Mouse (Mus musculus) right cerebral cortex, adult 18-20 months (tissue): Measurements from ENCODE around the gene Ms4a4b.
A peak's percentile ranks its signal among the peaks of the same experiment; 100 is the strongest.
"Not testable (repeated sequence)": the region's sequence is repeated elsewhere in the genome, so short reads cannot be mapped to it uniquely, and the experiment has no call there.

ENCODE experiments used
- DNase-seq: peaks from one replicate; pipeline ENCODE4 v3.0.0; 2022; ENCODE audit warnings: mixed read lengths

Ms4a4b gene

DNA sequence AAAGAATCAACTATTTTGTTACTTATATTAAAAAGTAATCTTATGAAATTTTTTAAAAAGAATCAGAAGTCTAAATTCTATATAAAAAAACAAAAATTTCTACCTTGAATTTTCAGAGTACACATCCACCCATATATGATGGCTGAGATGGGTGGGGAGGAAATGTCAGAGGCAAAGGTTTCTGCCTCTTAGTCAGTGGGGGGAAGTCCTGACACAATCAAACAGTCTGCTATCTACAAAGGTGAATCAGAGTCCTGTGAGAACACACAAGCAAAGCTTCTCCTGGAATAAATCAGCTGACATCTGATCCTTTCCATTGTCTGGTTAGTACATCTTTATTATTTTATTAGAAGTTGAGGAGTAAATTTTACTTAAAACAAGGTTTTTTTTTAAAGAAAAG is at the start of gene Ms4a4b:
Gene Ms4a4b (plus strand): TSS at position 216 of the 400 bp plus-strand sequence.
- DNase-seq, result no peak

- no peak for DNase-seq
Measured at GRCm38 (mm10) chr19:11395769-11396168, 47.6 kb upstream of the Ms4a4b start.

DNA sequence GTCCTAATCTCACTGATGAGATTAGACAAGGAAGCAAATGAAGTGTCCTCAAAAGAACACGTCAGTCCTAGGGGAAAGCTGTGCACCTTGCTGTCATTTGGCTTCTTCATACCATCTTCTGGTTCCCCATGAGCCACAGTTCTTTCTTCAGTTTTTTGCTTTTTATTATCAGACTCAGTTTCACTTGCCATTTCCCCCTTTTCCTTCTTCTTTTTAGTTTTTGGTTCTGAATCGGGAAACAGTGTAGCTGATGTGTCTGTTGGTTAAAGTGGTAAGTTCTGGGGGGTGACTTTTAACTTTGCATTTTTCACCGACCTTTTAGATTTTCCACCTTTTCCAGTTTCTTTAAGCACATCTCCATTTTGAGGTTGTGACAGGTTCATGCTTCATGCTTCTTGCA is 38.8 kb upstream of the Ms4a4b start, which contains the start of gene Ms4a4c:
Gene Ms4a4c (plus strand): TSS at position 244 of the 400 bp plus-strand sequence.
- no peak for DNase-seq

- DNase-seq, result no peak
Measured at GRCm38 (mm10) chr19:11407428-11407827, 35.9 kb upstream of the Ms4a4b start.

DNA sequence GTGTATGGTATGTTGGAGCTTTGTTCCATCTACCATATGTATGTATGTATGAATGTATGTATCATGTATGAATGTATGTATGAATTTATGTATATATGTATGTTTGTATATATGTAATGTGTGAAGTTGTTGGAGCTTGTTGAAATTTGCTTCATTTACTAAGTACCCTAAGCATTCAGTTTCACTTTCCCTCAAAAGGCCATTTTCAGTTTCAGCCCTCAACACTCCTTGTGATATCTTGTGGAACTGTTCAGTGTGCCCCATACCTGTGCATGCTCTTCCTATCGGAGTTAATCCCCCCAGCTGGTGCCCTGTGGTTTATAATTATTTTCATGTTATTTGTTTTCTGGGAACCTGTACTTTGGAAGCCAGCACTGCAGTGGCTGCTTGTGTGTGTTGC is 34.8 kb upstream of the Ms4a4b start:
- DNase-seq, result no peak

GRCm38 (mm10) chr19:11411640-11412039 is 31.7 kb upstream of the Ms4a4b start:
- no peak for DNase-seq

DNA sequence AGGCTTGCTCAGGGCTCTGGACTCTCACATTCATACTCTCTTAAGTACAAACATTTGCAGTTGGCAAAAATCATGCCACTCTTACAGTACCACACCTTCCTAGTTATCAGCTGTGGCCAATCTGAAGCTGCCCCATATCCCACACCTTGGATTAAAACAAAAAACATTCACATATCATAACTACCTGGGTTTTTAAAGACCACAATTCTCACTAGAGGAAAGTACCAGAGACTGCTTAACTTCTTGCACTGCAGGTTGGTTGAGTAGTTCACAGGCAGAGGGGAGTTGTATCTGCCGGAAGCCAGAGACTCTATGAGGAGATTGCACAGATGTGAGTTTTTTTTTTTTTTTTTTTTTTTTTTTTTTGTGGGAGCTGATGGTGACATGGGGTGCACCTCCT is 29.3 kb upstream of the Ms4a4b start:
- DNase-seq, result no peak

GRCm38 (mm10) chr19:11415581-11415980 is 27.8 kb upstream of the Ms4a4b start:
- DNase-seq, result no peak

GRCm38 (mm10) chr19:11418865-11419264 is 24.5 kb upstream of the Ms4a4b start:
- not testable (repeated sequence) for DNase-seq

DNA sequence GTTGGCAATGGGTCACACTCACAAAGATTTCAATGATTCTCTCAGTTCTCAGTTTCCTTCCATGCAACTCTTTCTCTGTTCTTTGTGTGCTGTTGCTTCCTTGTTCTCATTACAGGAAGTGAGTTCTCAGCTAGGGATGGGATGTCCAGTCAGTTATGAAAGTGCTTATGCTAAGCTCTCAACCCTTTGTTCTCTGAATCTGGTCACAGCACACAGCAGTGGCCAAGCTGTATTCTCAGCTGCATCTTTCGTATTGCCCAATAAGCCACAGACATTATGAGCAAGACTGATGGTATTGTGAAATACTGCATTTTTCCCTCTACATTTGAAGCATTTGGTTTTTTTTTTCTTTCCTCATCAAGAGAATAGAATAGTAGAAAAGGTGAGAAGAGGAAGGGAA is 12.1 kb upstream of the Ms4a4b start:
- DNase-seq, result not testable (repeated sequence)

GRCm38 (mm10) chr19:11435058-11435834 is 8.1 kb upstream of the Ms4a4b start:
- no peak for DNase-seq

GRCm38 (mm10) chr19:11443964-11444363 is 611 bp downstream of the Ms4a4b start:
- no peak for DNase-seq

- no peak for DNase-seq
Measured at GRCm38 (mm10) chr19:11447238-11447637, 3.9 kb downstream of the Ms4a4b start.

GRCm38 (mm10) chr19:11459041-11459440 is 15.7 kb downstream of the Ms4a4b start:
- not testable (repeated sequence) for DNase-seq

- not testable (repeated sequence) for DNase-seq
Measured at GRCm38 (mm10) chr19:11464795-11465194, 21.4 kb downstream of the Ms4a4b start.

DNA sequence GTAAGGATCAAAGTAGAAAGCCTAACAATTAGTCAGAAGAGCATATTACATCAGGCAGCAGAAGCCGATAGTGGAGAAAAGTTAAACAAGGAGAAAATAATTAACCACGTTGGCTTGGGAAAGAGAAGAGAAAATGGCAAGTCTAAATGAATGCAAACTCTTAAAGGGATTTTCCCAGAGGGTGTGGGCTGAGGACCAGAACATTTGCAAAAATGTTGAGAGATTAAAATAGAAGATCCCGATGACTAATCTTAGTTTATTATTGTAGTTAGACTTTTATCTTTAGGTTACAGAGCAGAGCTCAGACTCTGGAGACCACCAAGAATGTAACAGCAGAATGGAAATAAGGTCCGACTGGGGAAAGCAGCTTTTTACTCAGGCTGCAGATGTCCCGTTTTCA is 23.1 kb downstream of the Ms4a4b start:
- peak; percentile 4 for DNase-seq

- not testable (repeated sequence) for DNase-seq
Measured at GRCm38 (mm10) chr19:11468361-11468760, 25.0 kb downstream of the Ms4a4b start.

DNA sequence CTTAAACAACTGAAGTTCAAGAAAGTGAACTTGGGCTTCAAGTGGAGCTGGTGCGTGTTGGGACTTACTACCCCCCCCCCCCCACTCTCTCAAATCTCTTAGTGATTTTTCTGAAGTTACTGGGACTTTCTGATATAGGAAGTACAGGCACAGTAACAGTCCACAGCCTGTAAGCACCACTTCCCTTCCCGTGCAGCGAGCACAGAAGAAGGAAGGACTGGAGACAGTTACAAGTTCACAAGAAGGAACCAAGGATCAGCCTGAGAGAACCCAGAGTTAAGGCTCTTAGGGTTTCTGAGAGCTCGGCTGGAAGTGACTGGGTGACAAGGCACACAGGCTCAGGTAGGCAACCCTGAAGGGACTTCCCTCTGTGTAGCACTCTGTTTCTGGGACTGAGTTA is 25.9 kb downstream of the Ms4a4b start, which contains the start of gene Ms4a6c:
Gene Ms4a6c (plus strand): TSS at position 152 of the 400 bp plus-strand sequence.
- DNase-seq, result not testable (repeated sequence)

- DNase-seq, result no peak
Measured at GRCm38 (mm10) chr19:11479714-11480113, 36.4 kb downstream of the Ms4a4b start.

- no peak for DNase-seq
Measured at GRCm38 (mm10) chr19:11482684-11483083, 39.3 kb downstream of the Ms4a4b start.

DNA sequence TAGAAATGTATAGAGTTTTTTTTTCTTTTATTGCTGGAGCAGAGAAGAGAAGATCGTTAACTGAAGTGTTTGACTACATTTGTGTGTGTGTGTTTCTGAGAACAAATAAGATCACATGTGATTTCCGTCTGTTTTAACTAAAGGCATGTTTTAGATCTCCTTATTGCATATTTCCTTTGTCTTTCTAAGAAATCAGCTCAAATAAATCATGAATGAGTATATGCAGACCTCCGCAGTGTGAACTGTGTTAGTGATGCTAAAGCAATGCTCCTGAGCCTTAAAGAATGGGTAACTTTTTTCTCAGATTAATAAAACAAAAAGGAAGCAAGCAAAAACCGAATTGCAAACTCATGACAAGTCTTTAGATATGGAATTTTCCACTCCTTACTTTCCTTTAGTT is 40.6 kb downstream of the Ms4a4b start:
- no peak for DNase-seq

DNA sequence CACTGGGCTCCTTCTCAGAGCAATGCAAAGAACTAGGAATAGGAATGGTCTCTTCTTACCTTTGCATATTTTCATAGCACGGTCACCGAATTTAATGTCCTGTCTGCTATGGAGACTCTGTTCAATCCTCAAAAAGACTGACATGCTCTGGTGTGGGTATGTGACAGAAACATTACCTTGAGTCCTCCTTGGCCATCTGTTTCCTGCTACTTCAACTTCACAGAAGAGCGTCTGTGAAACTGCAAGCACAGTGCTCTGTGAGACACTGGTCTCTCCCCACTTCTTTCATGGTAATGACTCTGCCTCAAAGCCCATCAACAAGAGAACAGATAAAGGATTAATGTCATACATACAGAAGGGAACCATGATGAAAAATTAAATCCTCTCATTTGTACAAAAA is 41.0 kb downstream of the Ms4a4b start:
- DNase-seq, result peak; percentile 20

GRCm38 (mm10) chr19:11485266-11485665 is 41.9 kb downstream of the Ms4a4b start:
- no peak for DNase-seq

DNA sequence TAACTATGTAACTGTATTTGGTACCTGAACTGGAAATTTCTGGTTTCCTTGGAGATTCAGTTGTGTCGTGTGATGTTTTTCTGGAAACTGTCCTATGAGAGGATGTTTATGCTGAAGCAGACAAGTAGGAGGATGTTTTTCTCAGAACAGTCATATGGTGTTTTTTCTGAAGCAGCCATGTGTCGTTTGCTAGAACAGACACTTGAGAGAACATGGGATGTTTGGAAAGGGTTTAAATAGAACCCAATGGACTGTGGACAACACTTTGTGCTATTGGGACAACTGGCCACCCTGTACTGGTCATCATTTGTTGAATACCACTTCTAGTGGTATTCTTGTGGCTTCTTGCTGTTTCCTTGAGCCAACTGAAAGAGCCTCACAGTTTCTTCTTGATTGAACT is 42.4 kb downstream of the Ms4a4b start, which contains the start of gene Gm8369:
Gene Gm8369 (plus strand): TSS at position 193 of the 400 bp plus-strand sequence.
- peak; percentile 46 for DNase-seq

- no peak for DNase-seq
Measured at GRCm38 (mm10) chr19:11486599-11486998, 43.2 kb downstream of the Ms4a4b start.
